Mouse (Mus musculus) C2C12 (cell line): ENCODE data around the gene Lrrc41.

Source experiments
- CTCF ChIP-seq: IDR thresholded peaks from one replicate; pipeline ENCODE4 v1.5.1; 2011; ENCODE audit not compliant: control insufficient read depth, insufficient read depth, insufficient read length
- MAX ChIP-seq: IDR thresholded peaks from one replicate; pipeline ENCODE4 v1.6.1; 2011; ENCODE audit warnings: mild to moderate bottlenecking, control low read depth
- MYOD1 ChIP-seq: IDR thresholded peaks from one replicate; pipeline ENCODE4 v1.6.1; 2011; ENCODE audit warnings: low read depth; ENCODE audit not compliant: control insufficient read depth, insufficient read length

GRCm38 (mm10) chr4:116047681-116048080, 27.4 kb upstream of the Lrrc41 start:
- TF ChIP-seq CTCF = no peak
- TF ChIP-seq MYOD1 = no peak
- no peak for TF ChIP-seq MAX
